Mouse (Mus musculus): ENCODE results near the gene Hist1h4i.
A peak's percentile ranks its signal among the peaks of the same experiment; 100 is the strongest.

The Hist1h4i gene

GRCm38 (mm10) chr13:22008707-22009106 lies 32.5 kb downstream of the Hist1h4i start:
- DNase-seq (ENCODE audit: low spot score), result no peak

- no peak for DNase-seq (ENCODE audit: low spot score)
These were observed 33.3 kb downstream of the Hist1h4i start for GRCm38 (mm10) chr13:22007872-22008271.

DNA sequence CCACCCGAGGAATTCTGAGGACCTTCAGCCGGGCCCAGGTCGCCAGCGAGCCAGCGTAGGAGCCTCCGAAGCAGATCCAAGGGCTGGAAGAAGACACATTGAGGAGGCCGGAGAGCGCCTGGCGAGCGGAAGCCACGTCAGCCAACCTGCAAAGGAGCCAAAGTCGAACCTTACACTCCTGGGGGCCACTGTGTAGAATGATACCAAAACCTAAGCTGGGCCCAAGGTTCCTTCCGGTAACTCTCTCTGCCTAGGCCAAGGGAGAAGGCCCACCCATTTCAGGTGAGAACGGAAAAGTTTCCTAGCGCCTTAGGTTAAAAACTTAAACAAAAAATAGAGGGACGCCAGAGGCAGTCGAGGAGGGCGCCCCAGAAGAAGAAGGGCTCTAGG lies 34.0 kb downstream of the Hist1h4i start:
- no peak for DNase-seq (ENCODE audit: low spot score)

GRCm38 (mm10) chr13:22006334-22007120 lies 34.6 kb downstream of the Hist1h4i start:
- peak; percentile 51 for DNase-seq (ENCODE audit: low spot score)

- DNase-seq (ENCODE audit: low spot score), result peak; percentile 38
These were observed 35.4 kb downstream of the Hist1h4i start for GRCm38 (mm10) chr13:22005605-22006333.

GRCm38 (mm10) chr13:22001823-22002222 lies 39.3 kb downstream of the Hist1h4i start:
- DNase-seq (ENCODE audit: low spot score), result no peak

- DNase-seq (ENCODE audit: low spot score), result no peak
These were observed 39.8 kb downstream of the Hist1h4i start for GRCm38 (mm10) chr13:22001346-22001745.

DNA sequence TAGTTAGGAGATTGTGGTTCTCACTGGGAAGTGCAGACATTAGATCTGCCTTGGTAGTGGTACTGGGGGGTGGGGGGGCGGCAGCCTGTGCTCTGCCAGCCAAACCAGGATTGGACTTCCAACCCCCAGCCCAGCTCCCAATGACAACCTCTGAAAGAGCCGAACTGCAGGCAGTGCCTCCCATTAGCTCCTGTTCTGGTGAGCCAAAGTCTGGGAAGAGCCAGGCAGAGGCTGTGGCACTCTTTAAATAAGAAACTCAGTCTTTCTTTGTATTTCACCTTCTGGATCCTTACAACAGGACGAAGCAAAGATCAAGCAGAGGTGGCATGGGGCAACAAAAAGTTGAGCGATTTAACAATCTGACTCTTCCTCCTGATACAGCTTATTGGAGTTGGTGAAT lies 42.0 kb downstream of the Hist1h4i start:
- no peak for DNase-seq (ENCODE audit: low spot score)

- DNase-seq (ENCODE audit: low spot score), result no peak
These were observed 42.8 kb downstream of the Hist1h4i start for GRCm38 (mm10) chr13:21998412-21998811.

- no peak for DNase-seq (ENCODE audit: low spot score)
These were observed 43.3 kb downstream of the Hist1h4i start for GRCm38 (mm10) chr13:21997821-21998220.

DNA sequence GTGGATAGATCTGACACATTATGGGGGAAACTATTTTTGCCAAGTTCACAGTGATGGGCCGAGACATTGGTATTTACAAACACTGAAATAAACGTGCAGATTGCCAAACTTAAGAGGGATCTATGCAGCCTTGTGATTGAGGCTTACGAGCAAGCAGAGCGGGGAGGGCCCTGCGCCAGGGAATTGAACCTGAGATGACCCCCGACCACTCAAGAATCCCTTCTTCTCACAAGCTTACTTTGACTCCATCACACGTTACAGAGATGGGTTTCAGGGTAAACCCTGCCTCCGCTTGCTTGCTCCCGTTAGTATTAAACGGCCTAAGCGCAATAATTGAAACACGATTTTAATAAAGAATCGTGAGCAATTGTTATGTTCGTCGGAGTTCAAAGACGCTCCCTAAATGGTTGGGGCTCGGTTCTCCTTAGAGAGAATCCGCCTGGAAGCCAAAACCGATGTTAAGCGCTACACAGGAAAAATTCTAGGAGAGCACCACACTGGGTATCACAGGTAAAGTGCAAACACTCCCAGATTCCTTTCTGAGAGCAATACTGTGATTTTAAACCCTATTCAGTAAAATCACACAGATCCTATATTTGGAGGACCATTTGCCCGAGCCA lies 43.9 kb downstream of the Hist1h4i start:
- no peak for DNase-seq (ENCODE audit: low spot score)

DNA sequence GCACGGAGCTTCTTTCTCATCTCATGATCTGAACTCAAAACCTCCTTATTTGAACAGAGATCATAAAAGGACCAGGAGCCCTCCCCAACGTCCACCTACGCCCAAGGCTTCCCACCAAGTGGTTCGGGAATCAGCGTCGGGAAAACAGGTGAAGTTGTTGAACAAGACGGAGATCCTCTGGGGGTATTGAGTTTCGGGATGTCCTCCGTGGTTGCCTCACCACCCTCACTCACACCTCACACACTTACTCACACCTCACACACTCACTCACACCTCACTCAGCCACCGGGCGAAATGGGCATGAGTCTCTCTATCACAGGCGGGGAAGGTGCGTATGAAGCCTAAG lies 44.3 kb downstream of the Hist1h4i start:
- no peak for DNase-seq (ENCODE audit: low spot score)

GRCm38 (mm10) chr13:21996101-21996839 lies 44.9 kb downstream of the Hist1h4i start:
- no peak for DNase-seq (ENCODE audit: low spot score)

- DNase-seq (ENCODE audit: low spot score), result no peak
These were observed 45.7 kb downstream of the Hist1h4i start for GRCm38 (mm10) chr13:21995331-21995914.

GRCm38 (mm10) chr13:21994896-21995295 lies 46.3 kb downstream of the Hist1h4i start:
- DNase-seq (ENCODE audit: low spot score), result no peak

- no peak for DNase-seq (ENCODE audit: low spot score)
These were observed 47.0 kb downstream of the Hist1h4i start for GRCm38 (mm10) chr13:21993957-21994738.

DNA sequence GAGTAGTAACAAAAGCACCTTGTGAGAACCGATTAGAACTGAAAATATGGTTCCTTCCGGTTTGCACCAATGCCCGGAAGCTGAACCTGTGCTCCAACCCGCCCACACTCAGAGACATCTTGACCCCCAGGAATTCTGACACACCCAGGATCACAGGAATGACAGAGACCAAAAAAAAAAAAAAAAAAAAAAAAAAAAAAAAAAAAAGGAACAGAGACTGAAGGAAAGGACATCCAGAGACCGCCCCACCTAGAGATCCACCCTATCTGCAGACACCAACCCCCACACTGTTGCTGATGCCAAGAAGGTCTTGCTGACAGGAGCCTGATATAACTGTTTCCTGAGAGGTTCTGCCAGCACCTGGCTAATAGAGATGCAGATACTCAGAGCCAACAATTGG lies 48.6 kb downstream of the Hist1h4i start:
- DNase-seq (ENCODE audit: low spot score), result no peak

Measured in lung, postnatal 25 days (tissue).